Mouse (Mus musculus): ENCODE measurements at regions not wholly inside any gene's neighbourhood (a gene's known extent, or its start where the extent isn't known, plus 50 kb on each side); places are given as distances from the start of the nearest gene placed in this dataset.
A peak's percentile ranks its signal among the peaks of the same experiment; 100 is the strongest.

- WGBS: 74% methylated on average over 2 of the region's 2 CpGs
- Histone ChIP-seq H3K4me2 (replicated peaks; ENCODE audit: low read depth, low read length) (no peak overlapping the region), H3K4me1 (ENCODE audit: control insufficient read depth, insufficient read depth, low read length) (no peaks in the 10 kb centered on the region), H3K27me3 (ENCODE audit: control insufficient read depth, insufficient read depth, low read length) (no peaks in the 10 kb centered on the region), H3K9ac (replicated peaks; ENCODE audit: low read depth, low read length) (no peak overlapping the region), H3K9me3 (ENCODE audit: control insufficient read depth, low read depth, low read length) (no peaks in the 10 kb centered on the region), H3K4me3 (ENCODE audit: low read depth, low read length) (no peak overlapping the region), H3K27ac (ENCODE audit: low read length) (no peak overlapping the region), H3K36me3 (ENCODE audit: control insufficient read depth, insufficient read depth, low read length) (no peaks in the 10 kb centered on the region)
- ATAC-seq (ENCODE audit: insufficient number of reproducible peaks, insufficient read depth, low FRiP score, low read depth): no peak
Observed at GRCm38 (mm10) chr12:59834809-59835208, 615.3 kb upstream of the Fbxo33 start.

GRCm38 (mm10) chr12:59822918-59823317 is 603.4 kb upstream of the Fbxo33 start:
- H3K4me2 ChIP-seq (replicated peaks; ENCODE audit: low read depth, low read length): no peak overlapping the region
- WGBS: 34% methylated on average over 3 of the region's 3 CpGs
- ATAC-seq (ENCODE audit: insufficient number of reproducible peaks, insufficient read depth, low FRiP score, low read depth): no peak
- no peaks in the 10 kb centered on the region for H3K36me3 ChIP-seq (ENCODE audit: control insufficient read depth, insufficient read depth, low read length)
- no peaks in the 10 kb centered on the region; the same call in 1 of the 2 replicates for H3K4me1 ChIP-seq (ENCODE audit: control insufficient read depth, insufficient read depth, low read length)
- H3K9ac ChIP-seq (replicated peaks; ENCODE audit: low read depth, low read length): no peak overlapping the region
- no peaks in the 10 kb centered on the region for H3K27me3 ChIP-seq (ENCODE audit: control insufficient read depth, insufficient read depth, low read length)
- H3K4me3 ChIP-seq (ENCODE audit: low read depth, low read length): no peak overlapping the region
- peak overlapping the region; percentile 45; the same call in 1 of the 2 replicates for H3K27ac ChIP-seq (ENCODE audit: low read length)
- H3K9me3 ChIP-seq (ENCODE audit: control insufficient read depth, low read depth, low read length): no peaks in the 10 kb centered on the region

- ATAC-seq (ENCODE audit: insufficient number of reproducible peaks, insufficient read depth, low FRiP score, low read depth): peak; percentile 56; the same call in 1 of the 2 replicates
- Histone ChIP-seq H3K9ac (replicated peaks; ENCODE audit: low read depth, low read length) (no peak overlapping the region), H3K36me3 (ENCODE audit: control insufficient read depth, insufficient read depth, low read length) (no peaks in the 10 kb centered on the region), H3K27ac (ENCODE audit: low read length) (peak overlapping the region; percentile 45; the same call in 1 of the 2 replicates), H3K9me3 (ENCODE audit: control insufficient read depth, low read depth, low read length) (no peaks in the 10 kb centered on the region), H3K4me3 (ENCODE audit: low read depth, low read length) (no peak overlapping the region), H3K27me3 (ENCODE audit: control insufficient read depth, insufficient read depth, low read length) (no peaks in the 10 kb centered on the region), H3K4me1 (ENCODE audit: control insufficient read depth, insufficient read depth, low read length) (no peaks in the 10 kb centered on the region; the same call in 1 of the 2 replicates), H3K4me2 (replicated peaks; ENCODE audit: low read depth, low read length) (no peak overlapping the region)
- 28% methylated on average over 2 of the region's 2 CpGs for WGBS
Observed at GRCm38 (mm10) chr12:59822435-59822834, 602.9 kb upstream of the Fbxo33 start.

- WGBS: 54% methylated on average over 2 of the region's 2 CpGs
- no peak overlapping the region for H3K4me2 ChIP-seq (replicated peaks; ENCODE audit: low read depth, low read length)
- no peaks in the 10 kb centered on the region for H3K36me3 ChIP-seq (ENCODE audit: control insufficient read depth, insufficient read depth, low read length)
- no peaks in the 10 kb centered on the region; the same call in 1 of the 2 replicates for H3K4me1 ChIP-seq (ENCODE audit: control insufficient read depth, insufficient read depth, low read length)
- H3K27ac ChIP-seq (ENCODE audit: low read length): no peak overlapping the region
- no peaks in the 10 kb centered on the region for H3K27me3 ChIP-seq (ENCODE audit: control insufficient read depth, insufficient read depth, low read length)
- H3K9me3 ChIP-seq (ENCODE audit: control insufficient read depth, low read depth, low read length): no peaks in the 10 kb centered on the region
- ATAC-seq (ENCODE audit: insufficient number of reproducible peaks, insufficient read depth, low FRiP score, low read depth): no peak
- no peak overlapping the region for H3K4me3 ChIP-seq (ENCODE audit: low read depth, low read length)
- H3K9ac ChIP-seq (replicated peaks; ENCODE audit: low read depth, low read length): no peak overlapping the region
Observed at GRCm38 (mm10) chr12:59821698-59822097, 602.2 kb upstream of the Fbxo33 start.

GRCm38 (mm10) chr12:59815965-59816364 is 596.4 kb upstream of the Fbxo33 start:
- Histone ChIP-seq H3K4me3 (ENCODE audit: low read depth, low read length) (no peak overlapping the region), H3K9me3 (ENCODE audit: control insufficient read depth, low read depth, low read length) (no peaks in the 10 kb centered on the region), H3K4me1 (ENCODE audit: control insufficient read depth, insufficient read depth, low read length) (no peaks in the 10 kb centered on the region), H3K36me3 (ENCODE audit: control insufficient read depth, insufficient read depth, low read length) (no peaks in the 10 kb centered on the region), H3K4me2 (replicated peaks; ENCODE audit: low read depth, low read length) (no peak overlapping the region), H3K9ac (replicated peaks; ENCODE audit: low read depth, low read length) (no peak overlapping the region), H3K27me3 (ENCODE audit: control insufficient read depth, insufficient read depth, low read length) (no peaks in the 10 kb centered on the region), H3K27ac (ENCODE audit: low read length) (no peak overlapping the region)
- 53% methylated on average over 4 of the region's 4 CpGs for WGBS
- no peak for ATAC-seq (ENCODE audit: insufficient number of reproducible peaks, insufficient read depth, low FRiP score, low read depth)

- no peak overlapping the region for H3K27ac ChIP-seq (ENCODE audit: low read length)
- no peak for ATAC-seq (ENCODE audit: insufficient number of reproducible peaks, insufficient read depth, low FRiP score, low read depth)
- H3K9ac ChIP-seq (replicated peaks; ENCODE audit: low read depth, low read length): no peak overlapping the region
- no peaks in the 10 kb centered on the region for H3K27me3 ChIP-seq (ENCODE audit: control insufficient read depth, insufficient read depth, low read length)
- H3K36me3 ChIP-seq (ENCODE audit: control insufficient read depth, insufficient read depth, low read length): no peaks in the 10 kb centered on the region
- no peaks in the 10 kb centered on the region for H3K4me1 ChIP-seq (ENCODE audit: control insufficient read depth, insufficient read depth, low read length)
- no peak overlapping the region for H3K4me2 ChIP-seq (replicated peaks; ENCODE audit: low read depth, low read length)
- H3K9me3 ChIP-seq (ENCODE audit: control insufficient read depth, low read depth, low read length): no peaks in the 10 kb centered on the region
- WGBS: 88% methylated on average over 13 of the region's 13 CpGs
- H3K4me3 ChIP-seq (ENCODE audit: low read depth, low read length): no peak overlapping the region
Observed at GRCm38 (mm10) chr12:59814356-59814755, 594.8 kb upstream of the Fbxo33 start.

- no peak for ATAC-seq (ENCODE audit: insufficient number of reproducible peaks, insufficient read depth, low FRiP score, low read depth)
- Histone ChIP-seq H3K4me1 (ENCODE audit: control insufficient read depth, insufficient read depth, low read length) (no peaks in the 10 kb centered on the region), H3K36me3 (ENCODE audit: control insufficient read depth, insufficient read depth, low read length) (no peaks in the 10 kb centered on the region), H3K4me2 (replicated peaks; ENCODE audit: low read depth, low read length) (no peak overlapping the region), H3K27ac (ENCODE audit: low read length) (no peak overlapping the region), H3K9me3 (ENCODE audit: control insufficient read depth, low read depth, low read length) (no peaks in the 10 kb centered on the region), H3K4me3 (ENCODE audit: low read depth, low read length) (no peak overlapping the region), H3K27me3 (ENCODE audit: control insufficient read depth, insufficient read depth, low read length) (no peaks in the 10 kb centered on the region), H3K9ac (replicated peaks; ENCODE audit: low read depth, low read length) (no peak overlapping the region)
- WGBS: 54% methylated on average over 2 of the region's 2 CpGs
Observed at GRCm38 (mm10) chr12:59809224-59809623, 589.7 kb upstream of the Fbxo33 start.

- 41% methylated on average over 3 of the region's 3 CpGs for WGBS
Observed at GRCm38 (mm10) chr12:59798051-59798450, 578.5 kb upstream of the Fbxo33 start.

GRCm38 (mm10) chr12:59791473-59791872 is 571.9 kb upstream of the Fbxo33 start:
- WGBS: 61% methylated on average over 4 of the region's 4 CpGs
- Histone ChIP-seq H3K4me1 (ENCODE audit: control insufficient read depth, insufficient read depth, low read length) (no peaks in the 10 kb centered on the region), H3K36me3 (ENCODE audit: control insufficient read depth, insufficient read depth, low read length) (no peaks in the 10 kb centered on the region), H3K27ac (ENCODE audit: low read length) (no peak overlapping the region), H3K4me3 (ENCODE audit: low read depth, low read length) (no peak overlapping the region), H3K9ac (replicated peaks; ENCODE audit: low read depth, low read length) (no peak overlapping the region), H3K27me3 (ENCODE audit: control insufficient read depth, insufficient read depth, low read length) (no peaks in the 10 kb centered on the region), H3K4me2 (replicated peaks; ENCODE audit: low read depth, low read length) (no peak overlapping the region), H3K9me3 (ENCODE audit: control insufficient read depth, low read depth, low read length) (no peaks in the 10 kb centered on the region)
- no peak for ATAC-seq (ENCODE audit: insufficient number of reproducible peaks, insufficient read depth, low FRiP score, low read depth)

More at GRCm38 (mm10) chr12:59798051-59798450, 578.5 kb upstream of the Fbxo33 start:
- ATAC-seq (ENCODE audit: insufficient number of reproducible peaks, insufficient read depth, low FRiP score, low read depth): no peak
- Histone ChIP-seq H3K9me3 (ENCODE audit: control insufficient read depth, low read depth, low read length) (no peaks in the 10 kb centered on the region), H3K27me3 (ENCODE audit: control insufficient read depth, insufficient read depth, low read length) (no peaks in the 10 kb centered on the region), H3K4me2 (replicated peaks; ENCODE audit: low read depth, low read length) (no peak overlapping the region), H3K4me3 (ENCODE audit: low read depth, low read length) (no peak overlapping the region), H3K27ac (ENCODE audit: low read length) (no peak overlapping the region), H3K36me3 (ENCODE audit: control insufficient read depth, insufficient read depth, low read length) (no peaks in the 10 kb centered on the region), H3K9ac (replicated peaks; ENCODE audit: low read depth, low read length) (no peak overlapping the region), H3K4me1 (ENCODE audit: control insufficient read depth, insufficient read depth, low read length) (no peaks in the 10 kb centered on the region)
